Mouse (Mus musculus) megakaryocyte, embryonic 14.5 days (primary cell): ENCODE data around the gene Irak1. TPM values are rescaled to one million over a fixed set of nuclear protein-coding genes. Genes with fewer than 3 reads are reported as not detected.

Source experiments
- H3K27me3 ChIP-seq: replicated peaks from 2 replicates; pipeline ENCODE3; 2012; ENCODE audit warnings: inconsistent platforms
- H3K36me3 ChIP-seq: replicated peaks from 2 replicates; pipeline ENCODE3; 2012; ENCODE audit warnings: low read length, inconsistent platforms, mixed read lengths
- H3K4me1 ChIP-seq: 2 replicates; pipeline ENCODE4 v1.6.1; 2012; ENCODE audit warnings: inconsistent platforms
- H3K4me3 ChIP-seq: replicated peaks from 2 replicates; pipeline ENCODE3; 2012; ENCODE audit warnings: moderate library complexity, mild to moderate bottlenecking, inconsistent platforms
- H3K9me3 ChIP-seq: 2 replicates; pipeline ENCODE4 v1.6.1; 2012; ENCODE audit warnings: inconsistent platforms
- FLI1 ChIP-seq: IDR thresholded peaks from 2 replicates; pipeline ENCODE4 v1.6.1; 2012; ENCODE audit warnings: low read length, inconsistent platforms, mixed read lengths
- GATA1 ChIP-seq: IDR thresholded peaks from 3 replicates; pipeline ENCODE4 v1.6.1; 2012; ENCODE audit warnings: mixed read lengths, low read length, inconsistent platforms, borderline replicate concordance
- polyA plus RNA-seq: library from polyadenylated mRNA; stranded (reverse); fragments of >175 nt; gene quantifications from 2 replicates; pipeline ENCODE4 v1.2.3, GENCODE M21; 2012; ENCODE audit warnings: low replicate concordance; ENCODE audit not compliant: insufficient read depth

Irak1 gene
- polyA plus RNA-seq, 1 experiment: 134 TPM

- TF ChIP-seq GATA1 (no peak), FLI1 (no peak)
- no peak overlapping the region for H3K4me3 ChIP-seq
- H3K9me3 ChIP-seq: no peaks in the 10 kb centered on the region
- peaks cover 20% of the 10 kb centered on the region; the same call in 1 of the 2 replicates for H3K4me1 ChIP-seq
- peaks cover 7% of the 10 kb centered on the region for H3K27me3 ChIP-seq
- H3K36me3 ChIP-seq: no peaks in the 10 kb centered on the region
Observed at GRCm38 (mm10) chrX:74003644-74004043, 20.1 kb downstream of the Irak1 start.

- no peak for TF ChIP-seq GATA1
- no peak for TF ChIP-seq FLI1
Observed at GRCm38 (mm10) chrX:74001024-74001423, 22.7 kb downstream of the Irak1 start.

GRCm38 (mm10) chrX:73998911-73999869 lies 24.5 kb downstream of the Irak1 start:
- Histone ChIP-seq H3K36me3 (no peaks in the 10 kb centered on the region), H3K4me1 (peaks cover 28% of the 10 kb centered on the region; the same call in 1 of the 2 replicates), H3K9me3 (no peaks in the 10 kb centered on the region), H3K27me3 (peaks cover 2% of the 10 kb centered on the region), H3K4me3 (peak overlapping the region; percentile 76)
- TF ChIP-seq GATA1 (no peak), FLI1 (no peak)

More at GRCm38 (mm10) chrX:74001024-74001423, 22.7 kb downstream of the Irak1 start:
- H3K9me3 ChIP-seq: no peaks in the 10 kb centered on the region
- peaks cover 4% of the 10 kb centered on the region for H3K27me3 ChIP-seq
- no peaks in the 10 kb centered on the region for H3K36me3 ChIP-seq
- H3K4me1 ChIP-seq: peaks cover 28% of the 10 kb centered on the region; the same call in 1 of the 2 replicates
- no peak overlapping the region for H3K4me3 ChIP-seq

DNA sequence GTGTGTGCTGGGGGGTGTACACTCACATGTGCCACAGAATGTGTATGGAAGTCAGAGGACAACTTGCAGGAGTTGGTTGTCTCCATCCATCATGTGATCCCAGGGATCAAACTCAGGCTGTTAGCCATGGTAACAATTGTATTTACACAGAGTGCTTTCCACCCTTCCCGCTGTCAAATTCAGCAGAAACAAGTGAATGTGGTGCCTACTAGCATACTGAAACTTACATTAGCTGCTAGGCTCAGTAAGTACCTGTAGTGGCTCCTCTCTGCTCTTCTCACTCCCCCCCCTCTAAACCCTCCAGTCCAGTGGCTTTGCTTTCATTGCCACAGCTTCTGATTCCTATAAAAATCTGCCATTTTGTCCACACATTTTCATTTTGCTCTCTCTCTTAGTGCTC lies 45.9 kb downstream of the Irak1 start:
- Histone ChIP-seq H3K4me3 (no peak overlapping the region), H3K36me3 (no peaks in the 10 kb centered on the region), H3K4me1 (no peaks in the 10 kb centered on the region), H3K9me3 (no peaks in the 10 kb centered on the region), H3K27me3 (peaks cover 13% of the 10 kb centered on the region)
- no peak for TF ChIP-seq FLI1
- no peak for TF ChIP-seq GATA1

- TF ChIP-seq FLI1 (no peak), GATA1 (no peak)
- H3K4me1 ChIP-seq: peaks cover 9% of the 10 kb centered on the region; the same call in 1 of the 2 replicates
- H3K4me3 ChIP-seq: no peak overlapping the region
- no peaks in the 10 kb centered on the region for H3K36me3 ChIP-seq
- peaks cover 13% of the 10 kb centered on the region for H3K27me3 ChIP-seq
- H3K9me3 ChIP-seq: no peaks in the 10 kb centered on the region
Observed at GRCm38 (mm10) chrX:73976283-73976682, 47.4 kb downstream of the Irak1 start.

- H3K36me3 ChIP-seq: no peaks in the 10 kb centered on the region
- peaks cover 9% of the 10 kb centered on the region for H3K27me3 ChIP-seq
- no peak overlapping the region for H3K4me3 ChIP-seq
- H3K9me3 ChIP-seq: no peaks in the 10 kb centered on the region
- no peak for TF ChIP-seq GATA1
- no peak for TF ChIP-seq FLI1
- H3K4me1 ChIP-seq: peaks cover 37% of the 10 kb centered on the region
Observed at GRCm38 (mm10) chrX:73972774-73973173, 50.9 kb downstream of the Irak1 start.

- Histone ChIP-seq H3K9me3 (peaks cover 19% of the 10 kb centered on the region), H3K4me3 (no peak overlapping the region), H3K27me3 (peaks cover 19% of the 10 kb centered on the region), H3K36me3 (no peaks in the 10 kb centered on the region), H3K4me1 (peaks cover 37% of the 10 kb centered on the region)
- TF ChIP-seq GATA1 (no peak), FLI1 (no peak)
Observed at GRCm38 (mm10) chrX:73970781-73971180, 52.9 kb downstream of the Irak1 start.

DNA sequence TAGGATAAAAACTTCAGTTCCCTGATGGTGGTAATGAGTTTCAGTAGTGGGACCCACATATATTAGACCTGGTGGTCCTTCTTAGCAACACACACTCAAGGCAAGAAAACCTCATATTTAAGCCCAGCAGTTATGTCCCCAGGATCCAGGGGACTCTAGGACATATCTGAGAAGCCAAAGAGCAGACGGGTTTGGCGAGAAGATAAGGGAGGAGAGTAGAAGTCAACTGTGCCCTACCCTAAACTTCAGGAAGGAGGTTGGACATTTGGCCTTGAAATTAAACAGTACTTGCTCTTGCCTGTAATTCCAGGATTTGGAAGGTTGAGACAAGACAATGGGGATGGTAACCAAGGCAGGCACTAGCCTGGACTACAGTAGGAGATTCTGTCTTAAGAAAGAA lies 54.0 kb downstream of the Irak1 start:
- Histone ChIP-seq H3K27me3 (peaks cover 21% of the 10 kb centered on the region), H3K36me3 (no peaks in the 10 kb centered on the region), H3K4me1 (peaks cover 37% of the 10 kb centered on the region), H3K4me3 (no peak overlapping the region), H3K9me3 (peaks cover 21% of the 10 kb centered on the region)
- TF ChIP-seq GATA1: no peak
- no peak for TF ChIP-seq FLI1

DNA sequence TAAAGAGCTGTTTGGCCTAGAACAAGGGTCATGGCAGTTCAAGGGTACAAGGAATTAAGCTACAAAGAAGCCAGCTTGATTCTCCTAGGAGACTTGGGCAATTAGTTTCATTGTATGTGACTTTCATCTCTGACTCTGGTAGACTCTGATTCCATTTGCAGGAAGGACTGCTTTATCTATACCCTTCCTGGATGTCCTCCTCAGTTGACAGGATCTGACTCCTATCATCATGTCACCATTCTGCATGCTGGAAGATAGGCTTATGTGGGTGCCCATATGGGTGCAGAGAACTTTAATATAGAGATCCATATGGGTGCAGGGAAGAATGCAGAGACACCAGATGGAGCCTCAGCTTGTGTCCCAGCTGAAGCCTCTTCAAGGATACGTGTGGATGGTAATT lies 54.6 kb downstream of the Irak1 start:
- no peaks in the 10 kb centered on the region for H3K36me3 ChIP-seq
- TF ChIP-seq FLI1: no peak
- H3K9me3 ChIP-seq: peaks cover 21% of the 10 kb centered on the region
- peaks cover 40% of the 10 kb centered on the region for H3K4me1 ChIP-seq
- peaks cover 19% of the 10 kb centered on the region for H3K27me3 ChIP-seq
- H3K4me3 ChIP-seq: no peak overlapping the region

GRCm38 (mm10) chrX:73967177-73968075 lies 56.3 kb downstream of the Irak1 start:
- H3K4me1 ChIP-seq: peaks cover 58% of the 10 kb centered on the region
- no peak for TF ChIP-seq GATA1
- TF ChIP-seq FLI1: no peak
- no peaks in the 10 kb centered on the region for H3K36me3 ChIP-seq
- peaks cover 21% of the 10 kb centered on the region for H3K9me3 ChIP-seq
- peak overlapping the region; percentile 95 for H3K4me3 ChIP-seq
- H3K27me3 ChIP-seq: peaks cover 22% of the 10 kb centered on the region
